Mouse (Mus musculus) midbrain, postnatal 0 days (tissue): ENCODE results near the gene Zfhx3. TPM values are rescaled to one million over a fixed set of nuclear protein-coding genes. Genes with fewer than 3 reads are reported as not detected.

Source experiments
- ATAC-seq: fragments of 200-750 bp; cut with Nextera tagmentation; 2 replicates; pipeline ENCODE4 v1.8.0; 2017; ENCODE audit warnings: moderate number of reproducible peaks, mild to moderate bottlenecking, moderate TSS enrichment, moderate library complexity; ENCODE audit not compliant: low FRiP score
- DNase-seq: peaks from one replicate; pipeline ENCODE4 v3.0.0-alpha.2; 2015; ENCODE audit warnings: low spot score
- H3K27ac ChIP-seq: fragments of 300-500 bp; sonication (generic); 2 replicates; pipeline ENCODE4 v1.5.1; 2014; ENCODE audit warnings: low read depth, mild to moderate bottlenecking, low read length, mixed read lengths
- H3K27me3 ChIP-seq: fragments of 300-500 bp; sonication (generic); 2 replicates; pipeline ENCODE4 v1.6.1; 2014; ENCODE audit warnings: low read length, control low read depth, mixed read lengths; ENCODE audit not compliant: insufficient read depth
- H3K36me3 ChIP-seq: fragments of 300-500 bp; sonication (generic); 2 replicates; pipeline ENCODE4 v1.6.1; 2014; ENCODE audit warnings: low read length, control low read depth, mixed read lengths; ENCODE audit not compliant: insufficient read depth
- H3K4me1 ChIP-seq: fragments of 300-500 bp; sonication (generic); 2 replicates; pipeline ENCODE4 v1.6.1; 2014; ENCODE audit warnings: mild to moderate bottlenecking, control low read depth, antibody characterized with exemption, low read length, mixed read lengths; ENCODE audit not compliant: insufficient read depth
- H3K4me2 ChIP-seq: fragments of 300-500 bp; sonication (generic); 2 replicates; pipeline ENCODE4 v1.6.1; 2014; ENCODE audit warnings: low read depth, mild to moderate bottlenecking, low read length, mixed read lengths; ENCODE audit not compliant: poor library complexity, severe bottlenecking
- H3K4me3 ChIP-seq: fragments of 300-500 bp; sonication (generic); 2 replicates; pipeline ENCODE4 v1.5.1; 2014; ENCODE audit warnings: low read depth, mild to moderate bottlenecking, low read length, moderate library complexity
- H3K9ac ChIP-seq: fragments of 300-500 bp; sonication (generic); replicated peaks from 2 replicates; pipeline ENCODE4 v1.6.1; 2014; ENCODE audit warnings: mild to moderate bottlenecking, low read length, moderate library complexity, mixed read lengths; ENCODE audit not compliant: poor library complexity, severe bottlenecking
- H3K9me3 ChIP-seq: fragments of 300-500 bp; sonication (generic); 2 replicates; pipeline ENCODE4 v1.6.1; 2016; ENCODE audit warnings: low read length, control low read depth
- CTCF ChIP-seq: IDR thresholded peaks from 2 replicates; pipeline ENCODE4 v1.5.1; 2016; ENCODE audit warnings: antibody characterized with exemption, mild to moderate bottlenecking
- WGBS: fragments of 180-500 bp; shearing (Covaris S2); extraction: QIAGEN DNeasy Blood & Tissue Kit; methylation state at CpG from one replicate; pipeline ENCODE4 v1.1.7; 2014; 5-methylcytosine and 5-hydroxymethylcytosine counted together
- polyA plus RNA-seq: library from polyadenylated mRNA; unstranded; fragments of >200 nt; fragmentation: Nextera tagmentation; extraction: Ambion mirVana; gene quantifications from 2 replicates; pipeline ENCODE4 v1.2.1, GENCODE M21; 2015
- total RNA-seq: library from RNA; depleted of rRNA; stranded (reverse); fragments of >200 nt; gene quantifications from 2 replicates; pipeline ENCODE4 v1.2.3, GENCODE M21; 2014

Gene Zfhx3
- total and polyA plus RNA-seq, 2 experiments from 2014 or later, result 33.1 to 44.5 TPM

GRCm38 (mm10) chr8:108236715-108237114 is 294.3 kb downstream of the Zfhx3 start:
- DNase-seq, result no peak
- H3K4me1 ChIP-seq, result 0 out of 2 replicates have a peak, but pooled peaks cover 3% of the 10 kb centered on the region
- H3K27ac ChIP-seq, result no peak overlapping the region
- no peak for ATAC-seq
- no peak overlapping the region for H3K4me2 ChIP-seq
- no peak overlapping the region for H3K4me3 ChIP-seq
- no peaks in the 10 kb centered on the region for H3K27me3 ChIP-seq
- TF ChIP-seq CTCF, result no peak
- no peaks in the 10 kb centered on the region for H3K9me3 ChIP-seq
- no peak overlapping the region for H3K9ac ChIP-seq
- 66% methylated on average over 8 of the region's 8 CpGs for WGBS
- H3K36me3 ChIP-seq, result no peaks in the 10 kb centered on the region

GRCm38 (mm10) chr8:108239531-108239930 is 297.1 kb downstream of the Zfhx3 start:
- Histone ChIP-seq H3K36me3 (no peaks in the 10 kb centered on the region), H3K4me1 (0 out of 2 replicates have a peak, but pooled peaks cover 3% of the 10 kb centered on the region), H3K9me3 (no peaks in the 10 kb centered on the region), H3K4me2 (no peak overlapping the region), H3K27ac (no peak overlapping the region), H3K4me3 (no peak overlapping the region), H3K9ac (no peak overlapping the region), H3K27me3 (peaks cover 2% of the 10 kb centered on the region; the same call in 1 of the 2 replicates)
- WGBS, result 81% methylated on average over 5 of the region's 5 CpGs
- DNase-seq, result no peak
- no peak for ATAC-seq
- TF ChIP-seq CTCF, result no peak

GRCm38 (mm10) chr8:108241041-108241690 is 298.7 kb downstream of the Zfhx3 start:
- no peaks in the 10 kb centered on the region for H3K36me3 ChIP-seq
- H3K9ac ChIP-seq, result peak overlapping the region; percentile 54
- H3K4me1 ChIP-seq, result 0 out of 2 replicates have a peak, but pooled peaks cover 3% of the 10 kb centered on the region
- H3K9me3 ChIP-seq, result no peaks in the 10 kb centered on the region
- no peak for TF ChIP-seq CTCF
- peak overlapping the region; percentile 40 for H3K4me2 ChIP-seq
- 24% methylated on average over 19 of the region's 19 CpGs for WGBS
- H3K27ac ChIP-seq, result peak overlapping the region; percentile 71
- DNase-seq (no peak), ATAC-seq (no peak)
- peak overlapping the region; percentile 18 for H3K4me3 ChIP-seq
- H3K27me3 ChIP-seq, result peaks cover 2% of the 10 kb centered on the region; the same call in 1 of the 2 replicates

- Histone ChIP-seq H3K4me2 (no peak overlapping the region), H3K27ac (peak overlapping the region; percentile 83), H3K27me3 (peaks cover 2% of the 10 kb centered on the region; the same call in 1 of the 2 replicates), H3K4me3 (no peak overlapping the region), H3K9ac (no peak overlapping the region), H3K36me3 (no peaks in the 10 kb centered on the region), H3K9me3 (no peaks in the 10 kb centered on the region), H3K4me1 (0 out of 2 replicates have a peak, but pooled peaks cover 3% of the 10 kb centered on the region)
- DNase-seq (no peak), ATAC-seq (no peak)
- TF ChIP-seq CTCF, result no peak
- WGBS, result 27% methylated on average over 9 of the region's 9 CpGs
These were observed 300.8 kb downstream of the Zfhx3 start for GRCm38 (mm10) chr8:108243270-108243669.

GRCm38 (mm10) chr8:108244636-108245494 is 302.4 kb downstream of the Zfhx3 start:
- Histone ChIP-seq H3K4me1 (0 out of 2 replicates have a peak, but pooled peaks cover 3% of the 10 kb centered on the region), H3K4me3 (peak overlapping the region; percentile 1; the same call in 1 of the 2 replicates), H3K4me2 (peak overlapping the region; percentile 34), H3K36me3 (no peaks in the 10 kb centered on the region), H3K27me3 (peaks cover 2% of the 10 kb centered on the region; the same call in 1 of the 2 replicates), H3K9ac (peak overlapping the region; percentile 48), H3K9me3 (no peaks in the 10 kb centered on the region), H3K27ac (peak overlapping the region; percentile 83)
- 12% methylated on average over 17 of the region's 17 CpGs for WGBS
- no peak for TF ChIP-seq CTCF
- DNase-seq, result peak; percentile 29
- no peak for ATAC-seq
